Mouse (Mus musculus) midbrain, postnatal 0 days (tissue): ENCODE measurements around the gene Wwox. TPM values are rescaled to one million over a fixed set of nuclear protein-coding genes. Genes with fewer than 3 reads are reported as not detected.

Experiments used
- ATAC-seq: fragments of 200-750 bp; cut with Nextera tagmentation; 2 replicates; pipeline ENCODE4 v1.8.0; 2017; ENCODE audit warnings: moderate number of reproducible peaks, mild to moderate bottlenecking, moderate TSS enrichment, moderate library complexity; ENCODE audit not compliant: low FRiP score
- DNase-seq: peaks from one replicate; pipeline ENCODE4 v3.0.0-alpha.2; 2015; ENCODE audit warnings: low spot score
- H3K27ac ChIP-seq: fragments of 300-500 bp; sonication (generic); 2 replicates; pipeline ENCODE4 v1.5.1; 2014; ENCODE audit warnings: low read depth, mild to moderate bottlenecking, low read length, mixed read lengths
- H3K27me3 ChIP-seq: fragments of 300-500 bp; sonication (generic); 2 replicates; pipeline ENCODE4 v1.6.1; 2014; ENCODE audit warnings: low read length, control low read depth, mixed read lengths; ENCODE audit not compliant: insufficient read depth
- H3K36me3 ChIP-seq: fragments of 300-500 bp; sonication (generic); 2 replicates; pipeline ENCODE4 v1.6.1; 2014; ENCODE audit warnings: low read length, control low read depth, mixed read lengths; ENCODE audit not compliant: insufficient read depth
- H3K4me1 ChIP-seq: fragments of 300-500 bp; sonication (generic); 2 replicates; pipeline ENCODE4 v1.6.1; 2014; ENCODE audit warnings: mild to moderate bottlenecking, control low read depth, antibody characterized with exemption, low read length, mixed read lengths; ENCODE audit not compliant: insufficient read depth
- H3K4me2 ChIP-seq: fragments of 300-500 bp; sonication (generic); 2 replicates; pipeline ENCODE4 v1.6.1; 2014; ENCODE audit warnings: low read depth, mild to moderate bottlenecking, low read length, mixed read lengths; ENCODE audit not compliant: poor library complexity, severe bottlenecking
- H3K4me3 ChIP-seq: fragments of 300-500 bp; sonication (generic); 2 replicates; pipeline ENCODE4 v1.5.1; 2014; ENCODE audit warnings: low read depth, mild to moderate bottlenecking, low read length, moderate library complexity
- H3K9ac ChIP-seq: fragments of 300-500 bp; sonication (generic); replicated peaks from 2 replicates; pipeline ENCODE4 v1.6.1; 2014; ENCODE audit warnings: mild to moderate bottlenecking, low read length, moderate library complexity, mixed read lengths; ENCODE audit not compliant: poor library complexity, severe bottlenecking
- H3K9me3 ChIP-seq: fragments of 300-500 bp; sonication (generic); 2 replicates; pipeline ENCODE4 v1.6.1; 2016; ENCODE audit warnings: low read length, control low read depth
- CTCF ChIP-seq: IDR thresholded peaks from 2 replicates; pipeline ENCODE4 v1.5.1; 2016; ENCODE audit warnings: antibody characterized with exemption, mild to moderate bottlenecking
- WGBS: fragments of 180-500 bp; shearing (Covaris S2); extraction: QIAGEN DNeasy Blood & Tissue Kit; methylation state at CpG from one replicate; pipeline ENCODE4 v1.1.7; 2014; 5-methylcytosine and 5-hydroxymethylcytosine counted together
- polyA plus RNA-seq: library from polyadenylated mRNA; unstranded; fragments of >200 nt; fragmentation: Nextera tagmentation; extraction: Ambion mirVana; gene quantifications from 2 replicates; pipeline ENCODE4 v1.2.1, GENCODE M21; 2015
- total RNA-seq: library from RNA; depleted of rRNA; stranded (reverse); fragments of >200 nt; gene quantifications from 2 replicates; pipeline ENCODE4 v1.2.3, GENCODE M21; 2014

Gene Wwox
- total and polyA plus RNA-seq, 2 experiments from 2014 or later: 15.4 to 17.2 TPM

GRCm38 (mm10) chr8:114746373-114746772 lies 306.9 kb downstream of the Wwox start:
- Histone ChIP-seq H3K4me2 (no peak overlapping the region), H3K27ac (no peak overlapping the region), H3K9me3 (no peaks in the 10 kb centered on the region), H3K27me3 (no peaks in the 10 kb centered on the region), H3K4me1 (no peaks in the 10 kb centered on the region; the same call in 1 of the 2 replicates), H3K4me3 (no peak overlapping the region), H3K9ac (no peak overlapping the region), H3K36me3 (no peaks in the 10 kb centered on the region)
- peak; percentile 57 for TF ChIP-seq CTCF
- no peak for ATAC-seq
- 59% methylated on average over 2 of the region's 2 CpGs for WGBS
- peak; percentile 51 for DNase-seq

- Histone ChIP-seq H3K4me3 (no peak overlapping the region), H3K9me3 (no peaks in the 10 kb centered on the region), H3K27ac (no peak overlapping the region), H3K9ac (no peak overlapping the region), H3K4me1 (no peaks in the 10 kb centered on the region; the same call in 1 of the 2 replicates), H3K36me3 (no peaks in the 10 kb centered on the region), H3K4me2 (no peak overlapping the region), H3K27me3 (no peaks in the 10 kb centered on the region)
- TF ChIP-seq CTCF: no peak
- WGBS: 36% methylated on average over 18 of the region's 18 CpGs
- DNase-seq (no peak), ATAC-seq (no peak)
Observed at GRCm38 (mm10) chr8:114751376-114752135, 312.1 kb downstream of the Wwox start.

GRCm38 (mm10) chr8:114759621-114760020 lies 320.2 kb downstream of the Wwox start:
- Histone ChIP-seq H3K9ac (no peak overlapping the region), H3K27ac (no peak overlapping the region), H3K4me2 (no peak overlapping the region), H3K4me1 (no peaks in the 10 kb centered on the region), H3K4me3 (no peak overlapping the region), H3K27me3 (no peaks in the 10 kb centered on the region), H3K36me3 (no peaks in the 10 kb centered on the region), H3K9me3 (no peaks in the 10 kb centered on the region)
- TF ChIP-seq CTCF: no peak
- DNase-seq (no peak), ATAC-seq (no peak)
- WGBS: 88% methylated on average over 2 of the region's 2 CpGs

GRCm38 (mm10) chr8:114768536-114768935 lies 329.1 kb downstream of the Wwox start:
- 86% methylated on average over 3 of the region's 3 CpGs for WGBS

GRCm38 (mm10) chr8:114770856-114771776 lies 331.7 kb downstream of the Wwox start:
- no peak overlapping the region for H3K4me3 ChIP-seq
- peak; percentile 97 for TF ChIP-seq CTCF
- H3K9me3 ChIP-seq: no peaks in the 10 kb centered on the region
- H3K36me3 ChIP-seq: no peaks in the 10 kb centered on the region
- no peak overlapping the region for H3K9ac ChIP-seq
- H3K27ac ChIP-seq: no peak overlapping the region
- peak; percentile 88 for DNase-seq
- 49% methylated on average over 31 of the region's 31 CpGs for WGBS
- H3K4me1 ChIP-seq: no peaks in the 10 kb centered on the region
- no peak overlapping the region for H3K4me2 ChIP-seq
- ATAC-seq: no peak
- H3K27me3 ChIP-seq: no peaks in the 10 kb centered on the region

More at GRCm38 (mm10) chr8:114768536-114768935, 329.1 kb downstream of the Wwox start:
- Histone ChIP-seq H3K27ac (no peak overlapping the region), H3K4me3 (no peak overlapping the region), H3K4me1 (no peaks in the 10 kb centered on the region), H3K36me3 (no peaks in the 10 kb centered on the region), H3K9ac (no peak overlapping the region), H3K9me3 (no peaks in the 10 kb centered on the region), H3K27me3 (no peaks in the 10 kb centered on the region), H3K4me2 (no peak overlapping the region)
- DNase-seq: no peak
- no peak for TF ChIP-seq CTCF
- no peak for ATAC-seq
